Mouse (Mus musculus) lung, postnatal 10 days (tissue): ENCODE measurements at regions not wholly inside any gene's neighbourhood (a gene's known extent, or its start where the extent isn't known, plus 50 kb on each side); places are given as distances from the start of the nearest gene placed in this dataset.

Source experiments
- DNase-seq: peaks from one replicate; pipeline ENCODE4 v3.0.0; 2021

GRCm38 (mm10) chr2:46358225-46358624, 1241.0 kb upstream of the Zeb2 start:
- no peak for DNase-seq

- DNase-seq, result no peak
Observed at GRCm38 (mm10) chr2:46356651-46357050, 1239.5 kb upstream of the Zeb2 start.

- no peak for DNase-seq
Observed at GRCm38 (mm10) chr2:46340694-46341093, 1223.5 kb upstream of the Zeb2 start.

GRCm38 (mm10) chr2:46316666-46317065, 1199.5 kb upstream of the Zeb2 start:
- no peak for DNase-seq

GRCm38 (mm10) chr2:46315243-46315642, 1198.0 kb upstream of the Zeb2 start:
- DNase-seq, result no peak

- no peak for DNase-seq
Observed at GRCm38 (mm10) chr2:46307582-46308153, 1190.5 kb upstream of the Zeb2 start.

GRCm38 (mm10) chr2:46302627-46303026, 1185.4 kb upstream of the Zeb2 start:
- no peak for DNase-seq

- DNase-seq, result no peak
Observed at GRCm38 (mm10) chr2:46297274-46297843, 1180.2 kb upstream of the Zeb2 start.

- no peak for DNase-seq
Observed at GRCm38 (mm10) chr2:46283929-46284598, 1166.9 kb upstream of the Zeb2 start.

- no peak for DNase-seq
Observed at GRCm38 (mm10) chr2:46280822-46281221, 1163.6 kb upstream of the Zeb2 start.

- no peak for DNase-seq
Observed at GRCm38 (mm10) chr2:46261618-46262017, 1144.4 kb upstream of the Zeb2 start.

GRCm38 (mm10) chr2:46251562-46251961, 1134.4 kb upstream of the Zeb2 start:
- DNase-seq, result no peak

GRCm38 (mm10) chr2:46245717-46246116, 1128.5 kb upstream of the Zeb2 start:
- DNase-seq, result no peak

GRCm38 (mm10) chr2:46244697-46245096, 1127.5 kb upstream of the Zeb2 start:
- no peak for DNase-seq

GRCm38 (mm10) chr2:46242806-46243205, 1125.6 kb upstream of the Zeb2 start:
- no peak for DNase-seq

GRCm38 (mm10) chr2:46239874-46240273, 1122.7 kb upstream of the Zeb2 start:
- no peak for DNase-seq

GRCm38 (mm10) chr2:46230791-46231450, 1113.7 kb upstream of the Zeb2 start:
- no peak for DNase-seq

GRCm38 (mm10) chr2:46218336-46218957, 1101.3 kb upstream of the Zeb2 start:
- no peak for DNase-seq

- no peak for DNase-seq
Observed at GRCm38 (mm10) chr2:46199341-46199740, 1082.1 kb upstream of the Zeb2 start.

GRCm38 (mm10) chr2:46187265-46187888, 1070.2 kb upstream of the Zeb2 start:
- DNase-seq, result no peak

- DNase-seq, result no peak
Observed at GRCm38 (mm10) chr2:46183241-46183640, 1066.0 kb upstream of the Zeb2 start.

- no peak for DNase-seq
Observed at GRCm38 (mm10) chr2:46179741-46180140, 1062.5 kb upstream of the Zeb2 start.

- no peak for DNase-seq
Observed at GRCm38 (mm10) chr2:46168488-46168887, 1051.3 kb upstream of the Zeb2 start.
